Mouse (Mus musculus) splenic B cell, adult 2 months (primary cell): ENCODE results near the gene Slc9a8.
A peak's percentile ranks its signal among the peaks of the same experiment; 100 is the strongest.

Source experiments
- DNase-seq: peaks from one replicate; pipeline ENCODE4 v3.0.0-alpha.2; 2011; ENCODE audit warnings: low read depth, low spot score
- H3K27me3 ChIP-seq: 2 replicates; pipeline ENCODE4 v1.6.1; 2012; ENCODE audit warnings: mild to moderate bottlenecking, low read length, moderate library complexity, mixed read lengths; ENCODE audit not compliant: control insufficient read depth, poor library complexity, insufficient read depth, severe bottlenecking
- H3K36me3 ChIP-seq: 2 replicates; pipeline ENCODE4 v1.6.1; 2012; ENCODE audit warnings: mild to moderate bottlenecking, low read length, moderate library complexity, mixed read lengths; ENCODE audit not compliant: control insufficient read depth, poor library complexity, insufficient read depth, severe bottlenecking

Gene Slc9a8

GRCm38 (mm10) chr2:167491757-167492708 is 70.5 kb downstream of the Slc9a8 start, which contains the start of gene Rnf114:
Gene Rnf114 (plus strand): TSS chr2:167492645.
- peak; percentile 43 for DNase-seq
- Histone ChIP-seq H3K27me3 (no peaks in the 10 kb centered on the region), H3K36me3 (no peaks in the 10 kb centered on the region)

- H3K36me3 ChIP-seq = no peaks in the 10 kb centered on the region
- H3K27me3 ChIP-seq = no peaks in the 10 kb centered on the region
- DNase-seq = peak; percentile 96
Observed at GRCm38 (mm10) chr2:167492713-167493636, 71.5 kb downstream of the Slc9a8 start, which contains the start of gene Spata2. Gene Spata2 (minus strand): TSS chr2:167492887.

- Histone ChIP-seq H3K27me3 (no peaks in the 10 kb centered on the region), H3K36me3 (no peaks in the 10 kb centered on the region)
- DNase-seq = peak; percentile 46
Observed at GRCm38 (mm10) chr2:167496437-167496836, 74.9 kb downstream of the Slc9a8 start.

GRCm38 (mm10) chr2:167497272-167497671 is 75.8 kb downstream of the Slc9a8 start:
- H3K27me3 ChIP-seq = no peaks in the 10 kb centered on the region
- H3K36me3 ChIP-seq = no peaks in the 10 kb centered on the region
- peak; percentile 84 for DNase-seq

GRCm38 (mm10) chr2:167502554-167503252 is 81.2 kb downstream of the Slc9a8 start:
- Histone ChIP-seq H3K36me3 (peaks cover 3% of the 10 kb centered on the region; the same call in 1 of the 2 replicates), H3K27me3 (no peaks in the 10 kb centered on the region)
- no peak for DNase-seq

GRCm38 (mm10) chr2:167503253-167503895 is 81.9 kb downstream of the Slc9a8 start:
- H3K36me3 ChIP-seq = peaks cover 3% of the 10 kb centered on the region
- DNase-seq = peak; percentile 93
- no peaks in the 10 kb centered on the region for H3K27me3 ChIP-seq

- Histone ChIP-seq H3K36me3 (peaks cover 3% of the 10 kb centered on the region), H3K27me3 (no peaks in the 10 kb centered on the region)
- peak; percentile 29 for DNase-seq
Observed at GRCm38 (mm10) chr2:167503896-167504349, 82.4 kb downstream of the Slc9a8 start.

- peak; percentile 79 for DNase-seq
Observed at GRCm38 (mm10) chr2:167505127-167505526, 83.6 kb downstream of the Slc9a8 start.

GRCm38 (mm10) chr2:167506546-167507260 is 85.2 kb downstream of the Slc9a8 start:
- DNase-seq = no peak
- H3K27me3 ChIP-seq = no peaks in the 10 kb centered on the region

More at GRCm38 (mm10) chr2:167505127-167505526, 83.6 kb downstream of the Slc9a8 start:
- no peaks in the 10 kb centered on the region for H3K27me3 ChIP-seq
- H3K36me3 ChIP-seq = peaks cover 9% of the 10 kb centered on the region

GRCm38 (mm10) chr2:167507719-167508385 is 86.3 kb downstream of the Slc9a8 start:
- no peak for DNase-seq
- Histone ChIP-seq H3K27me3 (no peaks in the 10 kb centered on the region), H3K36me3 (peaks cover 17% of the 10 kb centered on the region)

More at GRCm38 (mm10) chr2:167506546-167507260, 85.2 kb downstream of the Slc9a8 start:
- H3K36me3 ChIP-seq = peaks cover 11% of the 10 kb centered on the region

GRCm38 (mm10) chr2:167508569-167508968 is 87.1 kb downstream of the Slc9a8 start:
- peaks cover 18% of the 10 kb centered on the region for H3K36me3 ChIP-seq
- no peaks in the 10 kb centered on the region for H3K27me3 ChIP-seq
- no peak for DNase-seq

- H3K27me3 ChIP-seq = no peaks in the 10 kb centered on the region
- DNase-seq = no peak
- H3K36me3 ChIP-seq = peaks cover 21% of the 10 kb centered on the region
Observed at GRCm38 (mm10) chr2:167510485-167510884, 89.0 kb downstream of the Slc9a8 start.

- no peak for DNase-seq
- Histone ChIP-seq H3K36me3 (peaks cover 22% of the 10 kb centered on the region), H3K27me3 (no peaks in the 10 kb centered on the region)
Observed at GRCm38 (mm10) chr2:167512365-167512764, 90.9 kb downstream of the Slc9a8 start.
